In the genomic region with DNA sequence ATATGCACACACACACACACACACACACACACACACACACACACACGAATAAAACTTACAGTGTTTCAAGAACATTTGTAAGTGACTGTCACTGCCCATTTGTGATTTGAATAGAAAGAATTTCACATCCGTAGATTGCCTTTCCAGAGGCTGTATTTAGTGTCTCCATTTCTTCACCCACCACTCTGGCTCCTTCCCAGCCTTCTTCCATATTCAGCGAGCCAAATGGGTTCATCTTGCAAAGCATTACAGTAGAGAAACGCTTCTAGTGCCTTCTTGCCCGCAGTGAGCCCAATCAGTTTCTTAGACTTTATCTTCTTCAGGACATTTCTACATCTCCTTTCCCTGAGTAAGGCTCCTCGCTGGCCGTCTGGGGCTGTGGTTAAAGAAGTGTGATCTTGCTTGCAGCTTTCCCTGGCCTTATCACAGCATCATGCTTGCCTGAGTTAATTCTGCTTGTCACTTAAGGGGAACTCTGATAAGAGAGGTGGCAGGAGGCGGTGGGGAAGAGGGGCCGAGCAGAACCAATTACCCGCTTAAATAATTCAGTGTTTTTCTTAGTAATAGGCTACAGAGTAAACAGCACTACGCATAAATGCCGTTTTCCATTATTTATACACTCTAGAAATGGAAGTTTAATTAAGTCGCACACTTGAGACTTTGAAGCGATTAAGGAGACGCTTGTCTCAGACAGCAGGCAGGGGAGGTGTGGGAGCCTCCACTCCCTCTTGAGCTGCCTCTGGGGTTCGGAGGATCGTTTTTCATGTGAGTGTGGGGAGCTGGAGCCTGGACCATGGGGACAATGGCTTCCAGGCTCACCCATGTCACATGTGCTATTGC, we compare ENCODE assay signal across 12 mouse cellular contexts. TPM values are rescaled to one million over a fixed set of nuclear protein-coding genes. Genes with fewer than 3 reads are reported as not detected.
DNase-seq lines count a peak whose midpoint lies in the region; ATAC-seq lines count a peak whose summit lies in the region.
"Had no signal": no experiment of that assay in that cellular context is flagged by ENCODE, and none has a peak within 500 bp of the region (broad histone marks: within the 10 kb centered on the region; RNA-seq: fewer than 3 reads in every experiment).

No protein-coding gene starts in this region.

- H3K27me3 ChIP-seq in forebrain, embryonic 13.5 days: peaks cover 4% of the 10 kb centered on the region; the same call in 1 of the 2 replicates
- no peaks in the 10 kb centered on the region for H3K27me3 ChIP-seq in forebrain, embryonic 11.5 days (ENCODE audit: control insufficient read depth, insufficient read depth, low read length)
- peaks cover 25% of the 10 kb centered on the region for H3K27me3 ChIP-seq in kidney, embryonic 15.5 days

- no peaks in the 10 kb centered on the region for H3K36me3 ChIP-seq in forebrain, embryonic 13.5 days (ENCODE audit: poor library complexity, severe bottlenecking)
- H3K36me3 ChIP-seq in forebrain, embryonic 11.5 days (ENCODE audit: control insufficient read depth, insufficient read depth, low read length): no peaks in the 10 kb centered on the region
- no peaks in the 10 kb centered on the region for H3K36me3 ChIP-seq in kidney, embryonic 15.5 days

- no peak overlapping the region for H3K4me3 ChIP-seq in forebrain, embryonic 13.5 days
- H3K4me3 ChIP-seq in forebrain, embryonic 11.5 days (ENCODE audit: low read depth, low read length): no peak overlapping the region
- H3K4me3 ChIP-seq in kidney, embryonic 15.5 days (replicated peaks): no peak overlapping the region

- H3K9ac ChIP-seq in forebrain, embryonic 13.5 days: no peak overlapping the region
- H3K9ac ChIP-seq in forebrain, embryonic 11.5 days (ENCODE audit: low read length): no peak overlapping the region
- no peak overlapping the region for H3K9ac ChIP-seq in kidney, embryonic 15.5 days
- H3K9ac ChIP-seq: lung, embryonic 14.5 days had no signal

- WGBS in forebrain, embryonic 13.5 days: 42% methylated on average over 17 of the region's 17 CpGs
- WGBS in forebrain, embryonic 11.5 days: 60% methylated on average over 17 of the region's 17 CpGs
- 30% methylated on average over 17 of the region's 17 CpGs for WGBS in kidney, embryonic 15.5 days

- no peak overlapping the region for H3K27ac ChIP-seq in forebrain, embryonic 13.5 days
- H3K27ac ChIP-seq in forebrain, embryonic 11.5 days (ENCODE audit: low read depth, low read length): no peak overlapping the region
- H3K27ac ChIP-seq in kidney, embryonic 15.5 days: peak overlapping the region; percentile 54; the same call in 1 of the 2 replicates

- H3K9me3 ChIP-seq in forebrain, embryonic 13.5 days (replicated peaks): no peaks in the 10 kb centered on the region
- no peaks in the 10 kb centered on the region for H3K9me3 ChIP-seq in forebrain, embryonic 11.5 days (ENCODE audit: control insufficient read depth, low read length)
- no peaks in the 10 kb centered on the region for H3K9me3 ChIP-seq in kidney, embryonic 15.5 days (replicated peaks)

- peaks cover 16% of the 10 kb centered on the region for H3K4me1 ChIP-seq in forebrain, embryonic 13.5 days
- H3K4me1 ChIP-seq in forebrain, embryonic 11.5 days (replicated peaks; ENCODE audit: control insufficient read depth, insufficient read depth, low read length): no peaks in the 10 kb centered on the region
- peaks cover 50% of the 10 kb centered on the region for H3K4me1 ChIP-seq in kidney, embryonic 15.5 days

- no peak overlapping the region for H3K4me2 ChIP-seq in forebrain, embryonic 13.5 days
- H3K4me2 ChIP-seq in forebrain, embryonic 11.5 days (ENCODE audit: low read depth, low read length, severe bottlenecking): no peak overlapping the region
- peak overlapping the region; percentile 5; the same call in 1 of the 2 replicates for H3K4me2 ChIP-seq in kidney, embryonic 15.5 days
- H3K4me2 ChIP-seq: lung, embryonic 14.5 days had no signal

- ATAC-seq in forebrain, embryonic 13.5 days: peak; percentile 65
- ATAC-seq in forebrain, embryonic 11.5 days (replicated peaks; ENCODE audit: low FRiP score): no peak
- ATAC-seq in kidney, embryonic 15.5 days (replicated peaks; ENCODE audit: low FRiP score): peak; percentile 34
- ATAC-seq: inflammation-experienced regulatory T-cells, adult 6 months had no signal

- no peak for DNase-seq in forebrain, embryonic 11.5 days (ENCODE audit: low spot score)
- no peak for DNase-seq in kidney, postnatal 25 days
- peak; percentile 46 to 63 for DNase-seq in right cerebral cortex, adult 2 months (ENCODE audit: low spot score in 2 of 2)
- no peak for DNase-seq in right cerebral cortex, postnatal 10 days (ENCODE audit: low spot score in 2 of 2)
- peak; percentile 40 for DNase-seq in telencephalon, adult 2 months (ENCODE audit: low read depth, low spot score)
- DNase-seq in spleen, postnatal 4 days (ENCODE audit: low spot score in 2 of 2): no peak
- DNase-seq: adrenal gland, postnatal 10 days; cerebellum, adult 9-11 months had no signal

RNA-seq across cellular contexts. Expression of a gene that starts 16.6 kb away (rescaled TPM):
- 0.85 and 1.0 TPM in 2 replicates for polyA plus RNA-seq in forebrain, embryonic 13.5 days (2015; fragmentation: Nextera tagmentation; extraction: Ambion mirVana)
- 2.8 and 3.2 TPM in 2 replicates for polyA plus RNA-seq in forebrain, embryonic 11.5 days (2014; fragmentation: Nextera tagmentation; extraction: Ambion mirVana)
- polyA plus RNA-seq in kidney, embryonic 15.5 days (2015; fragmentation: Nextera tagmentation; extraction: Ambion mirVana): 9.0 and 10.1 TPM in 2 replicates

RNA-seq across cellular contexts. Expression of a gene that starts 50.1 kb away (rescaled TPM):
- 16.0 TPM in 2 replicates for polyA plus RNA-seq in forebrain, embryonic 13.5 days (2015; fragmentation: Nextera tagmentation; extraction: Ambion mirVana)
- polyA plus RNA-seq in forebrain, embryonic 11.5 days (2014; fragmentation: Nextera tagmentation; extraction: Ambion mirVana): 17.6 and 19.2 TPM in 2 replicates
- 18.3 and 19.3 TPM in 2 replicates for polyA plus RNA-seq in kidney, embryonic 15.5 days (2015; fragmentation: Nextera tagmentation; extraction: Ambion mirVana)

Comparison
In these comparisons a context has a peak if more than half of its experiments do, and no peak if none do; other contexts are left out.
1. DNase-seq: peak in right cerebral cortex, adult 2 months (2 of 2) and telencephalon, adult 2 months (single experiment); none in forebrain, embryonic 11.5 days (single experiment), kidney, postnatal 25 days (0 of 2), right cerebral cortex, postnatal 10 days (0 of 2) and spleen, postnatal 4 days (0 of 2).